Mouse (Mus musculus) kidney, adult 2 months (tissue): ENCODE results near the gene Olfr1415.
A peak's percentile ranks its signal among the peaks of the same experiment; 100 is the strongest.

Source experiments
- CTCF ChIP-seq: fragments of 200-500 bp; conservative IDR thresholded peaks from 2 replicates; pipeline ENCODE4 v1.5.1; 2011; ENCODE audit warnings: low read depth, mild to moderate bottlenecking, control low read depth, low read length, moderate library complexity, mixed read lengths; ENCODE audit not compliant: insufficient read depth, insufficient read length
- POLR2A ChIP-seq: fragments of 200-500 bp; IDR thresholded peaks from one replicate; pipeline ENCODE4 v1.6.1; 2011; ENCODE audit warnings: low read depth, low read length, control low read depth

GRCm38 (mm10) chr1:92521376-92521775, 25.5 kb upstream of the Olfr1415 start:
- peak; percentile 45 for TF ChIP-seq CTCF
- no peak for TF ChIP-seq POLR2A
